Mouse (Mus musculus): ENCODE data around the gene Cox8b.

Gene Cox8b

GRCm38 (mm10) chr7:140860728-140861127 lies 39.5 kb downstream of the Cox8b start:
- DNase-seq (ENCODE audit: low spot score): no peak

DNA sequence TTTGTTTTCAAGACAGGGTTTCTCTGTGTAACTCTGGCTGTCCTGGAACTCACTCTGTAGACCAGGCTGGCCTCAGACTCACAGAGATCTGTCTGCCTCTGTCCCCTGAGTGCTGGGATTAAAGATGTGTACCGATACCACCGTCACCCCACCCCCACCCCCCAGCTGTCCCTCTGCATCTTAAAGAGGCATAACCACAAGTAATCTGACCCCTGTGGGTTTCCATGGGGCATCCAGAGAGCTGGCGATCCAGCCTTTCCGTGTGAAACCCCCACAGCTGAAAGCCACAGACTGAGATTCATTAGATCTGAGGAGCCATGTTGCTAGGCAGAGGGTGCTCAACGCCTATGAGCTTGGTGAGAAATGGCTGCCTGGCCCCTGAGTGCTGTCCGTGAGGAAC lies 40.2 kb downstream of the Cox8b start:
- DNase-seq (ENCODE audit: low spot score): no peak

DNA sequence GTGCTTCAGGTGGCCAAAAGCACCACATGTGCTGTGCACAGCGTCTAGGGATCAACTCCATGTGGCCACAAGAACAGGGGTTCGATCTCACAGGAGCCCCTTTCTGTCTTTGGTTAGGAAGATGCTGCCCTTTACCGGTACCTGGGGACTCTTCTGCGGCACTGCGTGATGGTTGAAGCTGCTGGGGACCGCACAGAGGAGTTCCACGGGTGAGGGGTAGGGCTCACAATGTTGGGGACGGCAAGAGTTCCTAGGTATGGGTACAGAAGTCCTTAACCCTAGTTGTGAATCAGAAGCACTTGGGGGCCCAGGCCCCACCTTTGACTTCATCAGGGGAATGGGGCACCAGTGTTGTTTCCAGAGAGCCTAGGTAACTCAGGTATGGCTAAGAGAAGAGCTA lies 41.5 kb downstream of the Cox8b start:
- no peak for DNase-seq (ENCODE audit: low spot score)

GRCm38 (mm10) chr7:140857550-140858505 lies 42.4 kb downstream of the Cox8b start, which contains the start of gene Bet1l:
Gene Bet1l (minus strand): TSS chr7:140857577.
- DNase-seq (ENCODE audit: low spot score): no peak

GRCm38 (mm10) chr7:140856785-140857549 lies 43.3 kb downstream of the Cox8b start, which contains the start of gene Ric8a:
Gene Ric8a (plus strand): TSS chr7:140856957.
- DNase-seq (ENCODE audit: low spot score): peak; percentile 83

- peak; percentile 91 for DNase-seq (ENCODE audit: low spot score)
These were observed 44.1 kb downstream of the Cox8b start, which contains the start of gene Gm45785 for GRCm38 (mm10) chr7:140855860-140856784. Gene Gm45785 (minus strand): TSS chr7:140856331.

- no peak for DNase-seq (ENCODE audit: low spot score)
These were observed 45.1 kb downstream of the Cox8b start for GRCm38 (mm10) chr7:140855181-140855580.

- no peak for DNase-seq (ENCODE audit: low spot score)
These were observed 45.8 kb downstream of the Cox8b start for GRCm38 (mm10) chr7:140854483-140854882.

DNA sequence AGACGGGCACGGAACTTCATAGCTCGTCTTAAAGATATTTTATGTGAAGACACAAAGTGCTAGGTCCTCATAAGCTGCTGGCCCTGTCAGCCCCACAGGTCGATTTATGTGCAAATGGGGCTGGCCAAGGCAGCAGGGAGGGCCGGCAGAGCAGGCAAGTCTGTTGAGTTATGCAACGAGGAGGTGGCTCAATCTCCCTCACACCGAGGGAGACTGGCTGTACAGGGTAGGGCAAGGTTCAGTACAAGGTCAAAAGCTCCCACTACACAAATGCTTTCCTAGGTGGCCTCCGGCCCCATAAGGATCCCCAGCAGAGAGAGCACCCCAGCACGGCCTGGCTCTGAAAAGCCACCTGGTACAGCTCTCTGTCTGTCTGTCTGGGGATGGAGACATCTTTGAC lies 46.9 kb downstream of the Cox8b start:
- DNase-seq (ENCODE audit: low spot score): peak; percentile 14

DNA sequence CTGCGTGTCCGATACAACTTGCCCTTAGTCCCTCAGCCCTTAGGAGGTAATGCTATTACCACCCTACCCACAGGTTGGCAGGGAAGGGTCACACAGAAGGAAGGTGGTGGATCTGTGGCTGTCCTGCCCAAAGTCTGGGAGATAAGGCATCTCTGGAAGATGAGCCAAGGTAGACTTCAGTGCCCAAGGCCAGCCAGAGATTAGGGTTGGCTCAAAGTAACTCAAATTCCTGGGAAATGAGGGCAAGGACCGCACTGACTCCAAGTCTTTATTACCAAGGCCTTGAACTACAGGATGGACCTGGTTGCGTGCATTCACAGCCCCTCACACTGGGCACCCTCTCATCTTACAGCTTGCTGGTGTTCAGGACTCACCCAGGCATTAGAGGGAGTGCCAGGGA lies 48.3 kb downstream of the Cox8b start:
- DNase-seq (ENCODE audit: low spot score): no peak

Data from adipocyte (in vitro differentiated cells).